ENCODE assay signal across 8 mouse cellular contexts in genomic region chr10:79779784-79780663, GRCm38 (mm10). TPM values are rescaled to one million over a fixed set of nuclear protein-coding genes. Genes with fewer than 3 reads are reported as not detected.
DNase-seq lines count a peak whose midpoint lies in the region; ATAC-seq lines count a peak whose summit lies in the region.

No protein-coding gene starts in this region.

- intact Hi-C loops in gastrocnemius, postnatal 14 days (cut with DNase I; ENCODE audit: low total_unique reads): no loop called here
- intact Hi-C loops in left cerebral cortex, postnatal 10 days (cut with DNase I): no loop called here

- peak; percentile 82 for ATAC-seq in inflammation-experienced regulatory T-cells, adult 6 months
- ATAC-seq in megakaryocyte-erythroid progenitor cell, adult 5-6 weeks (replicated peaks; ENCODE audit: low FRiP score, low TSS enrichment, poor library complexity, severe bottlenecking): peak; percentile 78

- peak; percentile 99 for DNase-seq in adrenal gland, adult (ENCODE audit: inconsistent age in 2 of 2, low spot score in 1 of 2)
- DNase-seq in embryo, embryonic 10.5 days (ENCODE audit: low spot score): peak; percentile 96
- peak; percentile 91 for DNase-seq in gastrocnemius, postnatal 14 days
- peak; percentile 94 to 96 for DNase-seq in left cerebral cortex, postnatal 10 days (ENCODE audit: extremely low spot score in 1 of 2, low spot score in 2 of 2)
- peak; percentile 96 for DNase-seq in right cerebral cortex, postnatal 25 days
- DNase-seq in urinary bladder, postnatal 4 days (ENCODE audit: low spot score in 2 of 2): peak; percentile 95

RNA-seq across cellular contexts. Expression of gene Fstl3, which starts 3.0 kb away (rescaled TPM):
- 1 to 10 TPM; 1.3 to 2.2 TPM for total RNA-seq in gastrocnemius, postnatal 14 days (2021)
- 1 to 10 TPM in 1 of 3 experiments, under 1 TPM in 1, not detected in 1; 0.21 to 1.2 TPM for polyA plus RNA-seq in inflammation-experienced regulatory T-cells, adult 6 months (2017; shearing (Covaris generic))
- 1 to 10 TPM; 1.7 to 2.6 TPM for total RNA-seq in left cerebral cortex, postnatal 10 days (2021)
- 0.49 and 0.96 TPM in 2 replicates for total RNA-seq in megakaryocyte-erythroid progenitor cell, adult 5-6 weeks (2014; fragmentation: Nextera tagmentation)
- 0.66 and 0.80 TPM in 2 replicates for total RNA-seq in megakaryocyte-erythroid progenitor cell, adult 5-6 weeks (2017)

RNA-seq across cellular contexts. Expression of gene Prss57, which starts 10.7 kb away (rescaled TPM):
- not detected for total RNA-seq in gastrocnemius, postnatal 14 days (2021)
- polyA plus RNA-seq in inflammation-experienced regulatory T-cells, adult 6 months (2017; shearing (Covaris generic)): 1 to 10 TPM in 1 of 3 experiments, under 1 TPM in 1, not detected in 1; 0.57 to 1.1 TPM
- total RNA-seq in left cerebral cortex, postnatal 10 days (2021): under 1 TPM; 0.32 to 0.54 TPM
- 2.4 and 7.6 TPM in 2 replicates for total RNA-seq in megakaryocyte-erythroid progenitor cell, adult 5-6 weeks (2014; fragmentation: Nextera tagmentation)
- 1.7 and 3.5 TPM in 2 replicates for total RNA-seq in megakaryocyte-erythroid progenitor cell, adult 5-6 weeks (2017)

RNA-seq across cellular contexts. Expression of gene Rnf126, which starts 13.3 kb away (rescaled TPM):
- total RNA-seq in gastrocnemius, postnatal 14 days (2021): 10 to 100 TPM; 25.9 to 30.6 TPM
- 1 to 10 TPM; 2.1 to 2.8 (median 2.7) TPM for polyA plus RNA-seq in inflammation-experienced regulatory T-cells, adult 6 months (2017; shearing (Covaris generic))
- total RNA-seq in left cerebral cortex, postnatal 10 days (2021): 10 to 100 TPM; 90.7 to 95.8 TPM
- total RNA-seq in megakaryocyte-erythroid progenitor cell, adult 5-6 weeks (2014; fragmentation: Nextera tagmentation): 76.0 and 106 TPM in 2 replicates
- total RNA-seq in megakaryocyte-erythroid progenitor cell, adult 5-6 weeks (2017): 16.2 and 20.8 TPM in 2 replicates

RNA-seq across cellular contexts. Expression of gene Palm, which starts 13.3 kb away (rescaled TPM):
- total RNA-seq in gastrocnemius, postnatal 14 days (2021): 10 to 100 TPM; 25.7 to 33.5 TPM
- polyA plus RNA-seq in inflammation-experienced regulatory T-cells, adult 6 months (2017; shearing (Covaris generic)): under 1 TPM in 1 of 3 experiments, not detected in 2; 0.43 TPM
- total RNA-seq in left cerebral cortex, postnatal 10 days (2021): 100 to 1,000 TPM; 430 to 432 TPM
- 7.6 and 11.1 TPM in 2 replicates for total RNA-seq in megakaryocyte-erythroid progenitor cell, adult 5-6 weeks (2014; fragmentation: Nextera tagmentation)
- total RNA-seq in megakaryocyte-erythroid progenitor cell, adult 5-6 weeks (2017): 4.6 and 6.8 TPM in 2 replicates

RNA-seq across cellular contexts. Expression of gene Fgf22, which starts 25.1 kb away (rescaled TPM):
- total RNA-seq in gastrocnemius, postnatal 14 days (2021): not detected
- polyA plus RNA-seq in inflammation-experienced regulatory T-cells, adult 6 months (2017; shearing (Covaris generic)): under 1 TPM in 1 of 3 experiments, not detected in 2; 0.24 TPM
- 1 to 10 TPM; 1.9 to 3.0 TPM for total RNA-seq in left cerebral cortex, postnatal 10 days (2021)
- not detected in 2 replicates for total RNA-seq in megakaryocyte-erythroid progenitor cell, adult 5-6 weeks (2014; fragmentation: Nextera tagmentation)
- total RNA-seq in megakaryocyte-erythroid progenitor cell, adult 5-6 weeks (2017): not detected in 2 replicates

Comparison
In these comparisons a context has a peak if more than half of its experiments do, and no peak if none do; other contexts are left out.
1. Peak in every context shown above with its lines: DNase-seq and ATAC-seq.